Mouse (Mus musculus) brain, embryonic 14.5 days (tissue): ENCODE data around the gene Fam83d. TPM values are rescaled to one million over a fixed set of nuclear protein-coding genes. Genes with fewer than 3 reads are reported as not detected.

ENCODE experiments used
- DNase-seq: peaks from one replicate; pipeline ENCODE4 v3.0.0-alpha.2; 2011; ENCODE audit warnings: low read depth
- CTCF ChIP-seq: fragments of 200-500 bp; IDR thresholded peaks from 2 replicates; pipeline ENCODE4 v1.5.1; 2012; ENCODE audit warnings: inconsistent platforms, mild to moderate bottlenecking, moderate library complexity, borderline replicate concordance; ENCODE audit not compliant: insufficient read depth, insufficient read length; ENCODE audit errors: extremely low read depth
- POLR2A ChIP-seq: fragments of 200-500 bp; IDR thresholded peaks from 2 replicates; pipeline ENCODE4 v1.6.1; 2012; ENCODE audit warnings: mild to moderate bottlenecking, inconsistent platforms, borderline replicate concordance; ENCODE audit not compliant: poor library complexity, insufficient read depth, insufficient read length, severe bottlenecking; ENCODE audit errors: extremely low read depth
- polyA plus RNA-seq: library from polyadenylated mRNA; depleted of rRNA; stranded (reverse); fragments of >200 nt; gene quantifications from 2 replicates; pipeline ENCODE4 v1.2.3, GENCODE M21; 2012; rRNA removed

Gene Fam83d
- polyA plus RNA-seq, 1 experiment, result 13.9 TPM

DNA sequence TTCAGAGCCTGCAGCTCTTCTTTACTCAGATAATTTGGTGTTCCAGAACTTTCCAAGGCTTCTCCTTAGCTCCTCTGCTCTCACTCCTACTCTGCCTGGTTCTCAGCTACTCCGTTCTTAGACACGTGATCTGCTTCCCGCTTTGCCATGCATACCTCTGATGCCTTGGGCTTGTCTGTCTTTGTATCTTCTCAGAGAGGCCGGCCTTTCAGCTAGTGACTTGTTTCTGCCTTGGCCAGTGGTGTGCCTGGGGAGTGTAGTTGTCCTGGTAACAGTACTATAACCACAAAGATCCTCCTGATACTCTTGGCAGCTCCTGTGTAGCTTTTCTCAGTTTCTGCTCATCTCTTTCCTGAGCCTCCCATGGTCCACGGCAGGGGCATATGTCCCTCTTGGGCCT, 65.3 kb downstream of the Fam83d start:
- no peak for TF ChIP-seq POLR2A
- TF ChIP-seq CTCF, result no peak
- peak; percentile 38 for DNase-seq

- TF ChIP-seq CTCF, result no peak
- TF ChIP-seq POLR2A, result no peak
- DNase-seq, result peak; percentile 35
Observed at GRCm38 (mm10) chr2:158833645-158834044, 65.8 kb downstream of the Fam83d start.

Other genes with a start within 250 kb of the Fam83d start
- gene Slc32a1, start 157.3 kb upstream of the Fam83d start, polyA plus RNA-seq, result 78.4 and 93.9 TPM in 2 replicates
- gene Actr5, start 143.2 kb upstream of the Fam83d start, polyA plus RNA-seq, result 11.9 and 14.0 TPM in 2 replicates
- gene Ppp1r16b, start 102.7 kb upstream of the Fam83d start, polyA plus RNA-seq, result 3.2 and 6.4 TPM in 2 replicates
- gene Dhx35, start 26.7 kb downstream of the Fam83d start, polyA plus RNA-seq, result 29.8 and 39.6 TPM in 2 replicates